Mouse (Mus musculus) CH12.LX (cell line): ENCODE data around the gene Il9. TPM values are rescaled to one million over a fixed set of nuclear protein-coding genes. Genes with fewer than 3 reads are reported as not detected.

ENCODE experiments used
- DNase-seq: peaks from one replicate; pipeline ENCODE4 v3.0.0-alpha.2; 2013; ENCODE audit errors: extremely low read depth
- H3K27ac ChIP-seq: 2 replicates; pipeline ENCODE4 v1.5.1; 2012; ENCODE audit warnings: low read depth, mild to moderate bottlenecking, control low read depth, moderate library complexity; ENCODE audit not compliant: insufficient read depth
- H3K27me3 ChIP-seq: replicated peaks from 2 replicates; pipeline ENCODE3; 2012; ENCODE audit warnings: inconsistent platforms
- H3K36me3 ChIP-seq, 2 experiments: replicated peaks in 1 of 2; 2 replicates each; pipeline versions ENCODE3 to v1.6.1; 2012; ENCODE audit warnings: inconsistent platforms in 1 of 2, low read length in 1 of 2, mild to moderate bottlenecking in 1 of 2, mixed read lengths in 1 of 2, moderate library complexity in 1 of 2; ENCODE audit not compliant: control insufficient read depth in 1 of 2, insufficient read depth in 1 of 2
- H3K4me1 ChIP-seq, 2 experiments: 2 replicates each; pipeline ENCODE4 v1.6.1; 2012; ENCODE audit warnings: inconsistent platforms in 1 of 2, moderate library complexity in 1 of 2; ENCODE audit not compliant: insufficient read depth in 2 of 2, control insufficient read depth in 1 of 2
- H3K4me2 ChIP-seq: 2 replicates; pipeline ENCODE4 v1.6.1; 2012; ENCODE audit warnings: low read depth, mild to moderate bottlenecking, control low read depth; ENCODE audit not compliant: poor library complexity, insufficient read depth, severe bottlenecking
- H3K4me3 ChIP-seq, 3 experiments: fragments of 150-350 bp in 1 of 3; sonication (generic) in 1 of 3; replicated peaks in 1 of 3; 2 replicates each; pipeline versions ENCODE3 to v1.5.1; 2011 to 2012; ENCODE audit warnings: low read depth in 2 of 3, low read length in 2 of 3, mild to moderate bottlenecking in 2 of 3, moderate library complexity in 2 of 3, control low read depth in 1 of 3, improper control_type of control experiment in 1 of 3, inconsistent platforms in 1 of 3, mixed read lengths in 1 of 3; ENCODE audit not compliant: poor library complexity in 1 of 3
- H3K79me2 ChIP-seq: replicated peaks from 2 replicates; pipeline ENCODE4 v1.6.1; 2012; ENCODE audit warnings: mild to moderate bottlenecking, moderate library complexity; ENCODE audit not compliant: control insufficient read depth, poor library complexity, insufficient read depth, severe bottlenecking; ENCODE audit errors: extremely low read depth
- H3K9ac ChIP-seq: 2 replicates; pipeline ENCODE4 v1.6.1; 2012; ENCODE audit warnings: low read depth, mild to moderate bottlenecking, control low read depth, moderate library complexity; ENCODE audit not compliant: insufficient read depth
- H3K9me3 ChIP-seq: replicated peaks from 2 replicates; pipeline ENCODE3; 2012; ENCODE audit warnings: low read length, inconsistent platforms, mixed read lengths
- BHLHE40 ChIP-seq: IDR thresholded peaks from 2 replicates; pipeline ENCODE4 v1.6.1; 2011; ENCODE audit warnings: mild to moderate bottlenecking, low read depth, low read length, improper control_type of control experiment
- CHD1 ChIP-seq: IDR thresholded peaks from 2 replicates; pipeline ENCODE4 v1.6.1; 2012; ENCODE audit warnings: low read depth, low read length, improper control_type of control experiment, inconsistent platforms
- CHD2 ChIP-seq: IDR thresholded peaks from 2 replicates; pipeline ENCODE4 v1.6.1; 2011; ENCODE audit warnings: low read length, improper control_type of control experiment
- CTCF ChIP-seq, 2 experiments: IDR thresholded peaks in 1 of 2; conservative IDR thresholded peaks in 1 of 2; 2 replicates each; pipeline ENCODE4 v1.5.1; 2011 to 2012; ENCODE audit warnings: low read depth in 2 of 2, low read length in 2 of 2, improper control_type of control experiment in 1 of 2, inconsistent platforms in 1 of 2, mild to moderate bottlenecking in 1 of 2, moderate library complexity in 1 of 2
- E2F4 ChIP-seq: IDR thresholded peaks from 2 replicates; pipeline ENCODE4 v1.6.1; 2011; ENCODE audit warnings: low read depth, low read length, improper control_type of control experiment; ENCODE audit not compliant: insufficient replicate concordance
- EP300 ChIP-seq: IDR thresholded peaks from 2 replicates; pipeline ENCODE4 v1.6.1; 2011; ENCODE audit warnings: low read length, improper control_type of control experiment
- ETS1 ChIP-seq: conservative IDR thresholded peaks from 2 replicates; pipeline ENCODE4 v1.6.1; 2012; ENCODE audit warnings: low read depth, mild to moderate bottlenecking, inconsistent platforms, low read length, improper control_type of control experiment, moderate library complexity
- GABPA ChIP-seq: IDR thresholded peaks from 2 replicates; pipeline ENCODE4 v1.6.1; 2012; ENCODE audit warnings: low read depth, low read length, improper control_type of control experiment, inconsistent platforms; ENCODE audit not compliant: insufficient replicate concordance
- IRF4 ChIP-seq: IDR thresholded peaks from 2 replicates; pipeline ENCODE4 v1.6.1; 2014; ENCODE audit warnings: low read depth, mild to moderate bottlenecking, inconsistent platforms, low read length, improper control_type of control experiment
- JUND ChIP-seq: conservative IDR thresholded peaks from 2 replicates; pipeline ENCODE4 v1.6.1; 2011; ENCODE audit warnings: low read depth, low read length, improper control_type of control experiment
- MAFK ChIP-seq: IDR thresholded peaks from 2 replicates; pipeline ENCODE4 v1.6.1; 2011; ENCODE audit warnings: low read length, improper control_type of control experiment; ENCODE audit not compliant: insufficient replicate concordance
- MAX ChIP-seq: IDR thresholded peaks from 2 replicates; pipeline ENCODE4 v1.6.1; 2011; ENCODE audit warnings: low read length, improper control_type of control experiment
- MEF2A ChIP-seq: IDR thresholded peaks from 2 replicates; pipeline ENCODE4 v1.6.1; 2014; ENCODE audit warnings: low read depth, mild to moderate bottlenecking, inconsistent platforms, low read length, improper control_type of control experiment, borderline replicate concordance
- MXI1 ChIP-seq: IDR thresholded peaks from 2 replicates; pipeline ENCODE4 v1.6.1; 2011; ENCODE audit warnings: mild to moderate bottlenecking, low read depth, low read length, improper control_type of control experiment
- NRF1 ChIP-seq: IDR thresholded peaks from 2 replicates; pipeline ENCODE4 v1.6.1; 2014; ENCODE audit warnings: low read depth, mild to moderate bottlenecking, inconsistent platforms, low read length, improper control_type of control experiment, moderate library complexity
- POLR2A ChIP-seq: IDR thresholded peaks from 2 replicates; pipeline ENCODE4 v1.6.1; 2011; ENCODE audit warnings: low read depth, mild to moderate bottlenecking, improper control_type of control experiment, low read length
- POLR2AphosphoS2 ChIP-seq: IDR thresholded peaks from 2 replicates; pipeline ENCODE4 v1.6.1; 2011; ENCODE audit warnings: low read depth, low read length, improper control_type of control experiment
- SIN3A ChIP-seq: IDR thresholded peaks from 2 replicates; pipeline ENCODE4 v1.6.1; 2012; ENCODE audit warnings: low read length, improper control_type of control experiment, inconsistent platforms
- SMC3 ChIP-seq: IDR thresholded peaks from 2 replicates; pipeline ENCODE4 v1.6.1; 2011; ENCODE audit warnings: low read depth, low read length, improper control_type of control experiment
- TBP ChIP-seq: conservative IDR thresholded peaks from 2 replicates; pipeline ENCODE4 v1.6.1; 2011; ENCODE audit warnings: low read depth, low read length, improper control_type of control experiment
- TCF12 ChIP-seq: IDR thresholded peaks from 2 replicates; pipeline ENCODE4 v1.6.1; 2014; ENCODE audit warnings: low read depth, mild to moderate bottlenecking, inconsistent platforms, low read length, improper control_type of control experiment
- USF1 ChIP-seq: IDR thresholded peaks from 2 replicates; pipeline ENCODE4 v1.6.1; 2014; ENCODE audit warnings: low read depth, mild to moderate bottlenecking, inconsistent platforms, low read length, improper control_type of control experiment
- USF2 ChIP-seq: conservative IDR thresholded peaks from 2 replicates; pipeline ENCODE4 v1.6.1; 2011; ENCODE audit warnings: low read depth, low read length, improper control_type of control experiment
- ZKSCAN1 ChIP-seq: IDR thresholded peaks from 2 replicates; pipeline ENCODE4 v1.6.1; 2012; ENCODE audit warnings: low read depth, inconsistent platforms, low read length, improper control_type of control experiment, borderline replicate concordance
- ZNF384 ChIP-seq: IDR thresholded peaks from 2 replicates; pipeline ENCODE4 v1.6.1; 2012; ENCODE audit warnings: low read depth, low read length, improper control_type of control experiment, inconsistent platforms
- dilution Hi-C: fragments of 300-500 bp; cut with MboI; formaldehyde crosslinking; loops from 2 replicates; pipeline ENCODE4 v1.14.3; 2020; ENCODE audit warnings: low sequenced_read_pairs; ENCODE audit not compliant: extremely low pct_unique_long_range_greater_than_20kb, extremely low pct_ligation_motif_present
- in situ Hi-C: fragments of 300-500 bp; cut with MboI; formaldehyde crosslinking; loops from 3 replicates; pipeline ENCODE4 v1.14.3; 2019; ENCODE audit warnings: low sequenced_read_pairs, low pct_ligation_motif_present, low pct_unique_long_range_greater_than_20kb, mixed read lengths
- polyA plus RNA-seq: library from polyadenylated mRNA; unstranded; fragments of >175 nt; gene quantifications from 2 replicates; pipeline ENCODE4 v1.2.1, GENCODE M21; 2012; ENCODE audit warnings: low read depth; ENCODE audit not compliant: insufficient read length
- total RNA-seq, 2 experiments: library from RNA; depleted of rRNA; stranded (reverse); fragments of 300-350 nt in 1 of 2; fragments of >200 nt in 1 of 2; gene quantifications; 2 replicates each; pipeline ENCODE4 v1.2.3; 2012 to 2014

Gene Il9
- total and polyA plus RNA-seq, 3 experiments = not detected

- H3K79me2 ChIP-seq = no peaks in the 10 kb centered on the region
- 0 out of 4 replicates have a peak, but pooled peaks cover 0 to 2% of the 10 kb centered on the region in 2 experiments for H3K4me1 ChIP-seq
- H3K36me3 ChIP-seq = no peaks in the 10 kb centered on the region
- dilution Hi-C loops (no loop called here), in situ Hi-C loops (no loop called here)
- no peak overlapping the region for H3K9ac ChIP-seq
- TF ChIP-seq CHD2 (no peak), GABPA (no peak), MXI1 (no peak), SIN3A (no peak), MAFK (no peak), ZNF384 (no peak), USF2 (no peak), POLR2AphosphoS2 (no peak), BHLHE40 (no peak), TCF12 (no peak), SMC3 (no peak), E2F4 (no peak), ZKSCAN1 (no peak), TBP (no peak), MAX (no peak), MEF2A (no peak), USF1 (no peak), CTCF (conservative IDR thresholded peaks at IDR 0.05 in 1 of 2, IDR thresholded peaks at IDR 0.05 in 1 of 2; ENCODE audit: low read depth in 2 of 2, low read length in 2 of 2) (no peak)
- no peak overlapping the region for H3K4me2 ChIP-seq
- no peak overlapping the region for H3K4me3 ChIP-seq
- no peak overlapping the region for H3K27ac ChIP-seq
- DNase-seq = no peak
- H3K27me3 ChIP-seq = peaks cover 80% of the 10 kb centered on the region
- no peaks in the 10 kb centered on the region for H3K9me3 ChIP-seq
Measured at GRCm38 (mm10) chr13:56516311-56516710, 34.3 kb upstream of the Il9 start.

GRCm38 (mm10) chr13:56513595-56513994 is 31.5 kb upstream of the Il9 start:
- no peak overlapping the region for H3K4me2 ChIP-seq
- no peak overlapping the region for H3K9ac ChIP-seq
- peaks cover 81% of the 10 kb centered on the region for H3K27me3 ChIP-seq
- TF ChIP-seq IRF4 (no peak), SIN3A (no peak), MAFK (no peak), EP300 (no peak), POLR2A (no peak), TBP (no peak), USF2 (no peak), ETS1 (no peak), JUND (no peak), BHLHE40 (no peak), CHD1 (no peak), NRF1 (no peak), GABPA (no peak)
- no peaks in the 10 kb centered on the region for H3K79me2 ChIP-seq
- H3K27ac ChIP-seq = no peak overlapping the region
- no peaks in the 10 kb centered on the region for H3K36me3 ChIP-seq
- H3K9me3 ChIP-seq = no peaks in the 10 kb centered on the region
- in situ Hi-C loops = no loop called here
- no peak for DNase-seq
- H3K4me3 ChIP-seq = no peak overlapping the region
- dilution Hi-C loops = no loop called here
- H3K4me1 ChIP-seq = no peaks in the 10 kb centered on the region
